Mouse (Mus musculus): ENCODE measurements at regions not wholly inside any gene's neighbourhood (a gene's known extent, or its start where the extent isn't known, plus 50 kb on each side); places are given as distances from the start of the nearest gene placed in this dataset.
A peak's percentile ranks its signal among the peaks of the same experiment; 100 is the strongest.

DNA sequence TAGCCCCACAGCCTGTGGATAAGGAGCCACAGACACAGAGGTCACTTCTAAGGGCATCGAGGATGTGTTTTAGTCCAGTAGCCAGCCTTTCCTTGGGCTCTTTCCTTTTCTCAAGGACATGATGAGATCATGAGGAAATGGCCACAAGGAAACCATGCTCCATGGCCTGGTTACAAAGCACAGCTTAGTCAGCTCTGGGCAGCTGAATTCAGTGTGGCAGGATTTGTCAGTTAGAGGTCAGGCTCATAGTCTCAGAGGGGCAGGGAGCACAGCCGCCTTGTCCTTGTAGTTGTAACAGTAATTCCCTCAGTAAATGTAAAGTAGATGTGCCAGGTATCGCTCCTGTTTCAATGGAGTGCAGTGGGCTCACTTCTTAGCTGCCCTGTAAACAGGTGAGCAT lies 111.7 kb upstream of the Vangl1 start:
- no peak for DNase-seq (ENCODE audit: low spot score in 2 of 2)

DNA sequence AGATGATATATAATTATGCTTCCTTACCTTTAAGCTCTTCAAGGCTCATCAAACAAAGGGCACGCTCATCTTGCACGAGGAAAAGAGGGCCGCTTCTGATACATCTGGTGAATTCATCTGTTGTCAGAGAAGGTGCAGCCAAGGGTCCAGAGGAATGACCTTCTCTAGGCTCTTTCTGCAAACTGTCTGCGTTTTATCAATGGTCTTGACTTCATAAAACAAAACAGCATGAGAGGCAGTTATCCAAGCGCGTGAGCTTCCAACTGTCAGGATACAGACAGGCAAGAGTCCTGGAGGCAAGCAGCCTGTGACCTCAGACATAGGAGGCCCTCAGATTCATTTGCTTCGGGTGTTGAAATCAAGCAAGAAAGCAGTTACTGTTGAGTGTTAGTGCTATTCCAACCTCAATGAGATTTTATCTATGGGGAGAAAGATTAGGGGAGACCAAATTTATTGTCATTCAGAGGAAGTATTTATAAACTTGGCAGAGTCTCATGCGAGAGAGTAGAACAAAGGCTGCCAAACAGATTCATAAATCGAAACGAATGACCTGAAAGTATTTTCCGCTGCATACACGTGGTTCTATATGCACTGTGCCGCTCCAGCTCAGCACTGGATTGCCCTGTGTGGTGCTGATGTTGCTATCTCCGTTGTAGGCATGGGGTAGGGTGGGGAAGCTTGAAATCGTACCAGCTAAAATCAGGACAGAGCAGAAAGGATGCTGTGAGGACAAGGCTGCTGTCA lies 107.2 kb upstream of the Vangl1 start:
- no peak for DNase-seq (ENCODE audit: low spot score in 2 of 2)

DNA sequence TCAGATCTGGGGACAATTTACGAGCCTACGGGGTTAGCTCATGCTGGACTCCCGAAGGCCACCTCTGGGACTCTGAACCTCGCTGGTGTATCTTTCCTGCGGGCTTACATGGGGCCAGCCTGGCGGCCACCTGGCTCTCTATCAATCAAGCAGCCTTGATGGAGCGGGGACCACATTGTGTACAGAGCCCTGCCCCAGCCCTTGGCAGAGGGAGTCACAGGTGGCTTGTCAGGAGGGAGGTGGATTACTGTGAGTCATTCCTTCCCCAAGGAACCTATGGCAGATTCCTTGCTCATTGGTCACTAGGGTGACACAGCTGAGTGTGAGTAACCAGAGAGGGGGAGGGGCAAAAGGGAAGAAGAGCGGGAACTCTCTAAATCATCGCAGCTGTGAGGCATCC lies 105.8 kb upstream of the Vangl1 start:
- DNase-seq (ENCODE audit: low spot score in 2 of 2): no peak

DNA sequence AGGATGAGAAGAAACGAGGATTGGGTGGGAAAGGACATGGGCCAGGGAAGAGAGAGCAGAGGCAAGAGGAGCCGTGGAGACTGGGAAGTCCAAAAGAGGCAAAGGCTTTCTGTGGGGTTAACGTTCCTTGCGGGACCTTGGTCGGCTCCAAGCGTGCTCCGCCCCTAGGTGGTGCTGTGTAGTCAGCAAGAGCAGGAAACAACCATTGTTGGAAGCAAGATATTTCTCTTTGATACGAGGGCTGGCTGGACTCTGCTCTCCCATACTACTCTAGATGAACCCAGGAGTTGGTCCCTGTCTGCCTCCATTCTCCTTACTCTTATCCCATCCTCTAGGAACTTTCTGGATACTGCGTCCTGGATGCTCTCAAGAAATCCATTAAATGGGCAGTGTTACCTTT lies 105.3 kb upstream of the Vangl1 start:
- DNase-seq (ENCODE audit: low spot score in 2 of 2): peak; percentile 48 to 52

DNA sequence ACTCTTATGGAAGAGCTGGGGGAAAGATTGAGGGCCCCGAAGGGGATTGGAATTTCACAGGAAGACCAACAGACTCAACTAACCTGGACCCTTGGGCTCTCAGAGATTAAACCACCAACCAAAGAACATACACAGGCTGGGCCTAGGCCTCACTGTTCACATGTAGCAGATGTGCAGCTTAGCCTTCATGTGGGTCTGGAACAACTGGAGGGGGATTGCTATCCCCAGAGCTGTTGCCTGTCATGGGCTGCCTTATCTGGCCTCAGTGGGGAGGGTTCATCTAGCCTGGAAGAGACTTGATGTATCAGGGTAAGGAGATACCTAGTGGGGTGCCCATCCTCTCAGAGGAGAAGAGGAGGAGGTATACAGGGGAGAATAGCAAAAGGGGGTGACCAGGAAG lies 103.2 kb upstream of the Vangl1 start:
- no peak for DNase-seq (ENCODE audit: low spot score in 2 of 2)

DNA sequence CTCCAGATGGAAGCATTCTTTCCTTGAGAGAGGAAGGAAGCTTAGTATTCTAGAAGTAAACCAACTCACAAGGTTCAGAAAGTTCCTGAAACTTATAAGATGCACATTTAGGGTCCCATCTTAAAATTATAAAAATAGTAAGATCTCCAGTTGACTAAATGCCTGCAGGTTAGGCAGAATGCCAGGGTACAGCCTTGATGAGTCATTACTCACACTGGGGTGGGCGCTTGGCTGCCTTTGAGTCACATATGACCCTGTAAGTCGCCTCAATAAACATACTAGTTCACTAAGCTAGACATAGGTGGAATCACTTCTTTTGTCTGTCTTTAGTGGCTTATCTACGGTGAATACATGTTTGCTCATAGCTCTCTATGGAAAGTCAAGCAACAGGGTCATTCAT lies 87.9 kb upstream of the Vangl1 start:
- no peak for DNase-seq (ENCODE audit: low spot score in 2 of 2)

DNA sequence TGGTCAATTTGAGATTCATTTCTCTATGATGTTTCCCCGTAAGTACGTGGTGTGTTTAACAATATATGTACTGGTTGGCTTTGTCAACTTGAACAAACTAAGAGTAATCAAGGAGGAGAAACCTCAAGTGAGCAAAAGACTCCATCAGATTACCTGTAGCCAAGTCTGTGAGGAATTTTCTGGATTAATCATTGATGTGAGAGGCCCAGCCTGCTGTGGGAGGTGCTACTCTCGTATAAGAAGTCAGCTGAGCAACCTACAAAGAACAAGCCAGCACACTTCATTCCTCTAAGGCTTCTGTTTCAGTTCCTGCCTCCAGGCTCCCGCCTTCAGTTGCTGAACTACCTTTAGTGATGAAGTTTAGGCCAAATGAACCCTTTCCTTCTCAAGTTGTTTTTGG lies 77.5 kb upstream of the Vangl1 start:
- no peak for DNase-seq (ENCODE audit: low spot score in 2 of 2)

DNA sequence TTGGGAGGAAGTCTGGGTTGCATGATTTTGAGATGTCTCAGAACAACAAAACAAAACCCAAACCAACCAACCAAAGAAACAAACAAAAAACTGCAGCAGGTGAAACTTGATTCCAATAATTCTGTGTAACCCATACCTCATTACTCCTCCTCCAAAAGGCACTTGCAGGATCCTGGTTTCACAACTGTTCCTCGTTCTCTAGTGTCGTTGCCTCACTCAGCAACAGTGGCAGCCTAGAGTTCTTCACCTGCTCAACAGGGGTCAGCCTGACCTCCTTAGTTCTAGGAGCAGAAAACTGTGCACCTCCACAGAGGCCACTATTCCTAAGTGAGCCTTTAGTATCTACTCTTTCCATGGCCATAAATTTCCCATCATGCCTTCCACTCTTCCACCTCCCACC lies 72.3 kb upstream of the Vangl1 start:
- DNase-seq (ENCODE audit: low spot score in 2 of 2): no peak

DNA sequence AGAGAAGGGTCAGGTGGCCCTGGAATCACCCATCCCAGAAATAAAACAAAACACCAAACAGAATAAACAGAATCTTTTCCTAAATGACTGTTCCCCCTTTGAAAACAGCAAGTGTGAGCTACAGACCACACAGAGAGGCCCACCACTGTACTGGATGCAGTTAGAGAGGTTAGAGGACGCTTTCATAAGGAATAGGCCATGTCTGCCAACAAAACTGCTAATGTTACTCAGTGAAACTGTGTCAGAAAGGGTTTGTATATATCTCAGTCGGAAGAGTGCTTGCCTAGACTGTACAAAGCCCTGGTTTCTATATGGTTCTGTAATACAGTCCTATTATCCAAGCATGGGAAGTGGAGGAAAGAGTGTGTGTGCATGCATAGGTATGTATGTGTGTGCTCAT lies 71.8 kb upstream of the Vangl1 start:
- DNase-seq (ENCODE audit: low spot score in 2 of 2): no peak

DNA sequence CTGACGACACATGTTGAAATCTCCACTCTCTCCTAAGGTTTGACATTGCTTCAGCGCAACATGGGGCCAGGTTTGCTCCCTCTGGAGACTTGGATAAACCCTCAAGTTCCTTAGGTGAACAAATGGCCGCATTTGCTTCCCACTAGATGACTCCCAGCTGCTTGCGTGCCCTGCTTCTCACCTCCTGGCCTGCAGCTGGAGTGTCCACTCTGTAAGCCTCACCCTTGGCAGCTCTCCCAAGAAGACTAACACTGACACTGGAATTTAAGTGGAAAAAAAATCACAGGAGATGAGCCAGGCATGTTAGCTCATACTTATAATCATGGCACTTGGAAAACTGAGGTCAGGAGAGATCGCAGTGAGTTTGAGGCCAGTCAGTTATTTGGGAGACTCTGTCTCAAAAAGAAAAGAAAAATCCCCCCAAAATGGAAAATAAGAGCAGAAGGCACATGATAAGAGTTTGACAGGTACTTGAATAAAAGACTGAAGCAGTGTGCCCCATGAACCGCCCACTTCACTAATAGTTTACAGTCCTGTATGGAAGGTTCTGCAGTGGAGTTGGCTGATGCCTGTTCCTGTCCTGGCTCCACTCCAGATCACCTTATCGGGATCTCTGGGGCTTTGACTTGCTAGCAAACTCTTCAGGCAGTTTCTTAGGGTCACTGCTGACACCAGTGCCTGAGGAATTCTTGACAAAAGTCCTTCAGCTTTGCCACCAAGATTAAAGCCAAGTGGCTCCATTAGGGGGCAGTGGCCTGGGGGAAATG lies 70.9 kb upstream of the Vangl1 start:
- no peak for DNase-seq (ENCODE audit: low spot score in 2 of 2)

DNA sequence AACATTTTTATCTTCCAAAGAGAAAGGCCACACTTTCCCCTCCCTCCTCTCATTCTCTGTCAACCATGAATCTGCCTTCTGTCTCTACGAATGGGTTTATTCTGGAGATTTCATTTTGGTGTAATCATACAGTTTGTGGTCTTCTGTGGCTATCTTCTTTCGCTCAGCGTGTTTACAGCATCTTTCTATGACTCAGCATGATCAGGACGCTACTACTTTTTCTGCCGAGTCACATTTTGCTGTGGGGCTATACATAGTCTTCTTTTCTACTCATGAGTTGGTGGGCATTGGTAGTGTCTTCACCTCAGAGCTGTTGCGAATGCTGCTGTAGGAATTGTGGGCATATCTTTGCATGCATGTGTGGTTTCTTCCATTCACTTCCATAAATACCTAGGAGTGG lies 66.3 kb upstream of the Vangl1 start:
- no peak for DNase-seq (ENCODE audit: low spot score in 2 of 2)

DNA sequence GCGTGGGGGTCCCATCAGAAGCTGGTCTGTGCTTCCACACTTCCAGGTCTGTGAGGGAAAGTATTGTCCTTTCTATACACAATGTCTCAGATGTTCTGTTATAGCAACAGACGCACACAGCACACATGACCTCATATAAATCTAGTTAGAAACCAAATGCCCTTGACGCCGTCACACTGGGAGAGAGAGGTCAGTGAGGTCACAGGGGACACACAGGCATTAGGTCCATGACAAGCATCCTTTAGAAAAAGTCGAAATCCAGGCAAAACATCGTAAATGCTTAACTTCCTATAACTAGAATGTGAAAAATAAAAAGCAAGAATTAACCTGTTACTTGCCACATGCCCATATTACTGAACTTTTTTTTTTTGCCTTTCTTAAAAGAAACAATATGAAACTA lies 65.8 kb upstream of the Vangl1 start:
- DNase-seq (ENCODE audit: low spot score in 2 of 2): no peak

DNA sequence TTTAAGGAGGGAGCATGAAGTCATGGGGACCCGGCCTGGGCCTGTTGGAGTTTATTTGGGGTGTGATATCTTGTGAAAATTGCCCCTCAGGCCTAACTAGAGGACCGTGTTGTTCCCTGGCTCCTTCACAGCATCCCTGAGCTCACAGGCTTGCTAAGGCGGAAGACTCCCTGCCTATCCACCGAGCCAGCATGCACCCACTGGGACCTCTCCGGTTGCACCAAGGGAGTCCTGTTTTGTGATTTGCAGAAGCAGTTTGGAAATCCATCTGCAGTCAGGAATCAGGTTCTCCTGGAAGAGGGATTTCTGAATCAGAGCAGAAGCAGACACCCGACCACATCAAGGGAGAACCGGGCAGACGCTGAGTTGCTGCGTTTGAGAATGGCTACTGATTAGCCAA lies 61.6 kb upstream of the Vangl1 start:
- DNase-seq (ENCODE audit: low spot score in 2 of 2): no peak

DNA sequence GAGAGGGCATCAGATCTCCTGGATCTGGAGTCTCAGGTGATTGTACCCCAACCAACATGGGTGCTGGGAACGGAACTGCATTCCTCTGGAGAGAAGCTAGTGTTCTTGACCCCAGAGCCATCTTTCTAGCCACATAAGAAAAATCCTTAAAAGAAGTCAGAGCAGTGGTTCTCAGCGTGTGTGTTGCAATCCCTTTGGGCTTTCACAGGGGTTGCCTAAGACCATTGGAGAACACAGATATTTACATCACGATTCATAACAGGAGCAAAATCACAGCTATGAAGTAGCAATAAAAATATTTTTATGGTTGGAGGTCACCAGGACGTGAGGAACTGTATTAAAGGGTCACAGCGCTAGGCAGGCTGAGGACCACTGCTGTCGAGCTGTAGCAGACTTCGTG lies 60.7 kb upstream of the Vangl1 start:
- DNase-seq (ENCODE audit: low spot score in 2 of 2): no peak

DNA sequence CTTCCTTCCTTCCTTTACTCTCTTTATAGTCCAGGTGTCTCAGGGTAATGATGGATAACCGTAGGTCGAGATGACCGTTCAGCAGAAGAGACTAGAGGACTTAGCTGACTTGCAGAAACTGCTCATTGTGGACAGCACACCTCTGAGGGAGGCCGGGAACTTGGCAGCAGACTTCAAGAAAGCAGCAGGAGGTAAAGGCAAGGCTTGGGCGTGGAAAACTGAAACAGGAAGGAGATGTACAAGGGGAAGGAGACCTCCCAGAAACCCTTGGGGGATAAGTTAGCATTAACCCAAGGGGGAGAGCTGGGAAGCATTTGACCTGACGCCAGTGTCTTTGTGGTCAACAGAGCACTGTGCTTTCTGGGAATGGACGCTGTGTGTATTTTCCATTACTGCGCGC lies 58.8 kb upstream of the Vangl1 start:
- DNase-seq (ENCODE audit: low spot score in 2 of 2): no peak

DNA sequence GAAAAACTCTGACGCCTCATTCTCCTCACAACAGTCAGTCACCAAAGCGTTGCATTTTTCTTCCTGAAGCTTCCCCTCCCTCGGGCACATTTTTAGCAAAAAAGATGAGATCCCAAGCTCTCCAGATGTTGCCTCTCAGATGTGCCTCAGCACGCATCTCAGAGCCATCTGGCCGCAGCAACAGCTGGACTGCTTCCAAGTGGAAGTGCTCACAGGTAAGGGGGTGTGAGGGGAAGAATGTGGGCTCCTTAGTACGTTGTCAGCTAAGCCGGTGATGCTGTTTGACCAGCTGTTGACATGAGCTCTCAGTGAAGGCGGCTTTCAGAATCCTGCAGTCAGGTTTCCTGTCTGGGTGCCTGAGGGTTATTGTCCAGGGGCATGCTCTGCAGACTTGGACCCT lies 58.2 kb upstream of the Vangl1 start:
- no peak for DNase-seq (ENCODE audit: low spot score in 2 of 2)

DNA sequence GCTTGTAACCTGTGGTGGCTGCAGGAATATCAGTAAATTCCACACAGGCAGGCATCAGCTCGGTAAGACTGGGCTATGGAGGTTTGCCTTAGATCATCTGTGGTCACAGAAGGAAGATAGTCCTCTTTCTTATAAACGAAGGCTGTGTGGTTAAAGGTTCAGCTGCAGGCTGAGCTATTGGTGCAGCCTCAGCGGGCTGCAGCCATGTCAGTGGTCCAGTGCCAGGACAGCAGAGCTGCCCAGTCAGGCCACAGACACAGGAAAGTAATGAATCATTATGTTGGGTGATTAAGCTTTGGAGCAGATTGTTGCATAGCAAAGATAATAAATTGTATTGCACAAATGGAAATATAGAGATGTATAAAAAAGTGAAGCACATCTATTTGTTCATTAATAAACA lies 57.0 kb upstream of the Vangl1 start:
- no peak for DNase-seq (ENCODE audit: low spot score in 2 of 2)
